Mouse (Mus musculus) heart, embryonic 14.5 days (tissue): ENCODE measurements around the gene Tbc1d2. TPM values are rescaled to one million over a fixed set of nuclear protein-coding genes. Genes with fewer than 3 reads are reported as not detected.

Source experiments
- ATAC-seq: fragments of 200-750 bp; cut with Nextera tagmentation; 2 replicates; pipeline ENCODE4 v1.8.0; 2017; ENCODE audit warnings: low read depth, moderate TSS enrichment; ENCODE audit not compliant: insufficient number of reproducible peaks, insufficient read depth, low FRiP score
- H3K27ac ChIP-seq, 2 experiments: fragments of 200-500 bp in 1 of 2; fragments of 300-500 bp in 1 of 2; sonication (generic) in 1 of 2; replicated peaks in 1 of 2; 2 replicates each; pipeline ENCODE4 v1.5.1; 2012 to 2014; ENCODE audit warnings: low read depth in 2 of 2, low read length in 2 of 2, control low read depth in 1 of 2, mild to moderate bottlenecking in 1 of 2, mixed read lengths in 1 of 2; ENCODE audit not compliant: control insufficient read depth in 1 of 2, insufficient read depth in 1 of 2
- H3K27me3 ChIP-seq: fragments of 300-500 bp; sonication (generic); 2 replicates; pipeline ENCODE4 v1.6.1; 2014; ENCODE audit warnings: mild to moderate bottlenecking, low read length, control low read depth; ENCODE audit not compliant: control insufficient read depth, insufficient read depth
- H3K36me3 ChIP-seq: fragments of 300-500 bp; sonication (generic); 2 replicates; pipeline ENCODE4 v1.6.1; 2014; ENCODE audit warnings: mild to moderate bottlenecking, control low read depth, low read length, mixed read lengths; ENCODE audit not compliant: control insufficient read depth, insufficient read depth
- H3K4me1 ChIP-seq, 2 experiments: fragments of 200-500 bp in 1 of 2; fragments of 300-500 bp in 1 of 2; sonication (generic) in 1 of 2; 2 replicates each; pipeline ENCODE4 v1.6.1; 2012 to 2014; ENCODE audit warnings: low read length in 2 of 2, control low read depth in 1 of 2, mixed read lengths in 1 of 2; ENCODE audit not compliant: control insufficient read depth in 2 of 2, insufficient read depth in 2 of 2
- H3K4me2 ChIP-seq: fragments of 300-500 bp; sonication (generic); 2 replicates; pipeline ENCODE4 v1.6.1; 2014; ENCODE audit warnings: mild to moderate bottlenecking, low read length
- H3K4me3 ChIP-seq, 2 experiments: fragments of 200-500 bp in 1 of 2; fragments of 300-500 bp in 1 of 2; sonication (generic) in 1 of 2; 2 replicates each; pipeline ENCODE4 v1.5.1; 2012 to 2014; ENCODE audit warnings: low read length in 2 of 2, mild to moderate bottlenecking in 2 of 2, control low read depth in 1 of 2, low read depth in 1 of 2, moderate library complexity in 1 of 2; ENCODE audit not compliant: control insufficient read depth in 1 of 2, insufficient read depth in 1 of 2
- H3K9ac ChIP-seq: fragments of 300-500 bp; sonication (generic); 2 replicates; pipeline ENCODE4 v1.6.1; 2014; ENCODE audit warnings: mild to moderate bottlenecking, low read length
- H3K9me3 ChIP-seq: fragments of 300-500 bp; sonication (generic); 2 replicates; pipeline ENCODE4 v1.6.1; 2016; ENCODE audit warnings: low read length, control low read depth; ENCODE audit not compliant: control insufficient read depth
- WGBS: fragments of 180-500 bp; shearing (Covaris S2); extraction: QIAGEN DNeasy Blood & Tissue Kit; methylation state at CpG from one replicate; pipeline ENCODE4 v1.1.7; 2014; 5-methylcytosine and 5-hydroxymethylcytosine counted together
- polyA plus RNA-seq: library from polyadenylated mRNA; unstranded; fragments of >200 nt; fragmentation: Nextera tagmentation; extraction: Ambion mirVana; gene quantifications from 2 replicates; pipeline ENCODE4 v1.2.1, GENCODE M21; 2014

The Tbc1d2 gene
- polyA plus RNA-seq, 1 experiment from 2014 or later = 0.26 TPM

- WGBS = 49% methylated on average over 11 of the region's 11 CpGs
- Histone ChIP-seq H3K4me2 (no peak overlapping the region), H3K9me3 (no peaks in the 10 kb centered on the region), H3K9ac (no peak overlapping the region), H3K4me1 (peaks cover 0 to 3% of the 10 kb centered on the region in 2 experiments; a peak in 1 of 4 replicates), H3K36me3 (no peaks in the 10 kb centered on the region), H3K4me3 (no peak overlapping the region), H3K27me3 (peaks cover 47% of the 10 kb centered on the region), H3K27ac (no peak overlapping the region)
- ATAC-seq = no peak
Observed at GRCm38 (mm10) chr4:46618196-46618817, 31.7 kb downstream of the Tbc1d2 start.

GRCm38 (mm10) chr4:46617408-46617807 lies 32.6 kb downstream of the Tbc1d2 start:
- Histone ChIP-seq H3K9me3 (no peaks in the 10 kb centered on the region), H3K36me3 (no peaks in the 10 kb centered on the region), H3K27ac (no peak overlapping the region), H3K4me3 (no peak overlapping the region), H3K4me1 (peaks cover 0 to 3% of the 10 kb centered on the region in 2 experiments; a peak in 1 of 4 replicates), H3K4me2 (no peak overlapping the region), H3K27me3 (peaks cover 48% of the 10 kb centered on the region), H3K9ac (no peak overlapping the region)
- WGBS = 72% methylated on average over 6 of the region's 6 CpGs
- ATAC-seq = no peak

- no peak overlapping the region for H3K4me2 ChIP-seq
- no peak overlapping the region for H3K4me3 ChIP-seq
- H3K27ac ChIP-seq = no peak overlapping the region
- no peaks in the 10 kb centered on the region for H3K9me3 ChIP-seq
- ATAC-seq = no peak
- no peaks in the 10 kb centered on the region for H3K36me3 ChIP-seq
- 0 out of 4 replicates have a peak, but pooled peaks cover 0 to 2% of the 10 kb centered on the region in 2 experiments for H3K4me1 ChIP-seq
- H3K9ac ChIP-seq = no peak overlapping the region
- WGBS = 68% methylated on average over 9 of the region's 9 CpGs
- peaks cover 46% of the 10 kb centered on the region for H3K27me3 ChIP-seq
Observed at GRCm38 (mm10) chr4:46614641-46615040, 35.4 kb downstream of the Tbc1d2 start.

- Histone ChIP-seq H3K27ac (no peak overlapping the region), H3K4me2 (no peak overlapping the region), H3K9me3 (no peaks in the 10 kb centered on the region), H3K36me3 (no peaks in the 10 kb centered on the region), H3K9ac (no peak overlapping the region), H3K4me3 (no peak overlapping the region), H3K27me3 (peaks cover 47% of the 10 kb centered on the region), H3K4me1 (0 out of 4 replicates have a peak, but pooled peaks cover 0 to 2% of the 10 kb centered on the region in 2 experiments)
- WGBS = 49% methylated on average over 12 of the region's 12 CpGs
- no peak for ATAC-seq
Observed at GRCm38 (mm10) chr4:46613618-46614017, 36.4 kb downstream of the Tbc1d2 start.

GRCm38 (mm10) chr4:46611181-46611580 lies 38.8 kb downstream of the Tbc1d2 start:
- Histone ChIP-seq H3K9me3 (no peaks in the 10 kb centered on the region), H3K9ac (no peak overlapping the region), H3K27ac (no peak overlapping the region), H3K27me3 (peaks cover 55% of the 10 kb centered on the region), H3K4me1 (0 out of 4 replicates have a peak, but pooled peaks cover 0 to 2% of the 10 kb centered on the region in 2 experiments), H3K4me2 (no peak overlapping the region), H3K4me3 (no peak overlapping the region), H3K36me3 (no peaks in the 10 kb centered on the region)
- no peak for ATAC-seq
- under 1% methylated on average over 4 of the region's 4 CpGs for WGBS

- no peak overlapping the region for H3K9ac ChIP-seq
- no peak overlapping the region for H3K4me3 ChIP-seq
- H3K27me3 ChIP-seq = peaks cover 68% of the 10 kb centered on the region
- ATAC-seq = no peak
- no peak overlapping the region for H3K27ac ChIP-seq
- 0 out of 4 replicates have a peak, but pooled peaks cover 0 to 2% of the 10 kb centered on the region in 2 experiments for H3K4me1 ChIP-seq
- H3K36me3 ChIP-seq = no peaks in the 10 kb centered on the region
- 71% methylated on average over 3 of the region's 3 CpGs for WGBS
- H3K4me2 ChIP-seq = no peak overlapping the region
- no peaks in the 10 kb centered on the region for H3K9me3 ChIP-seq
Observed at GRCm38 (mm10) chr4:46607601-46608000, 42.4 kb downstream of the Tbc1d2 start.

- H3K9ac ChIP-seq = no peak overlapping the region
- H3K9me3 ChIP-seq = no peaks in the 10 kb centered on the region
- no peak overlapping the region for H3K4me3 ChIP-seq
- H3K4me1 ChIP-seq = peaks cover 4 to 5% of the 10 kb centered on the region in 2 experiments; a peak in 2 of 4 replicates
- ATAC-seq = no peak
- no peak overlapping the region for H3K4me2 ChIP-seq
- no peaks in the 10 kb centered on the region for H3K36me3 ChIP-seq
- H3K27ac ChIP-seq = no peak overlapping the region
- WGBS = 46% methylated on average over 11 of the region's 11 CpGs
- peaks cover 85% of the 10 kb centered on the region for H3K27me3 ChIP-seq
Observed at GRCm38 (mm10) chr4:46605451-46605850, 44.6 kb downstream of the Tbc1d2 start.

- WGBS = 65% methylated on average over 7 of the region's 7 CpGs
- Histone ChIP-seq H3K36me3 (no peaks in the 10 kb centered on the region), H3K9ac (no peak overlapping the region), H3K27me3 (peaks cover 90% of the 10 kb centered on the region), H3K4me2 (no peak overlapping the region), H3K4me1 (peaks cover 4 to 5% of the 10 kb centered on the region in 2 experiments; a peak in 2 of 4 replicates), H3K4me3 (no peak overlapping the region), H3K27ac (no peak overlapping the region), H3K9me3 (no peaks in the 10 kb centered on the region)
- ATAC-seq = no peak
Observed at GRCm38 (mm10) chr4:46602704-46603103, 47.3 kb downstream of the Tbc1d2 start.
